Mouse (Mus musculus) CD8-positive naive resting alpha-beta T cell, adult 2 months (primary cell): ENCODE results near the gene Fam171a2.
A peak's percentile ranks its signal among the peaks of the same experiment; 100 is the strongest.

Experiments
- DNase-seq, 2 experiments: peaks; one replicate each; pipeline ENCODE4 v3.0.0; 2022; ENCODE audit warnings: low read depth in 2 of 2, low spot score in 2 of 2

Gene Fam171a2

DNA sequence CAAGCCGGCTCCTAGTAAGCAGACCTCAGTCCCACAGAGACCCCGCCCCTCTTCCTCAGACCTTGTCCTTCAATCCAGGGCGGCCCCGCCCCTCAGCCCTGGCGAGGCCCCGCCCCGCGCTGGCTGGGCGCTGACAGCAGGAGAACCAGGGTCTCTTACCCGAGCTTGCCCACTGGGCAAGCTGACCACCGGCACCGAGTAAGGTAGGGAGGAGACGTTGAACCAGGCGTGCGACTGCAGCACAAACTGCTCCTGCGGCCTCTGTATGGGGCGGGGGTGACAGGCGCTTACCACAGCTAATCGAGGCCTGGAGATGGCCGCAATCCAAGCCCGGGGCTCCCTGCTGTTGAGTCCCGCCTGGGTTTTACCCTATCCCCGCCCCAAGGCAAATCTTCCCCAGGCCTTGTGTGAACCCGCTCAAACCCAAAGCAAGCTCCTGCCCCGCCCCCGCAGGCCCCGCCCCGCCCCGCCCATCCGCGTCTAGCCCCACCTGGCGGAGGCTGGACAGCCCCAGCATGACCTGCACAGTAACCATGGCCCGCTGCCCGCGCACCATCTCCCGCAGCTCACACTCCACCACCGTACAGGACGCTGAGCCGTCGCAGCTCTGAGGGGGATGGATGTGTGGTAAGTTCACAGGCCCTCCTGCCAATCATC, 8.4 kb upstream of the Fam171a2 start:
- no peak for DNase-seq

DNA sequence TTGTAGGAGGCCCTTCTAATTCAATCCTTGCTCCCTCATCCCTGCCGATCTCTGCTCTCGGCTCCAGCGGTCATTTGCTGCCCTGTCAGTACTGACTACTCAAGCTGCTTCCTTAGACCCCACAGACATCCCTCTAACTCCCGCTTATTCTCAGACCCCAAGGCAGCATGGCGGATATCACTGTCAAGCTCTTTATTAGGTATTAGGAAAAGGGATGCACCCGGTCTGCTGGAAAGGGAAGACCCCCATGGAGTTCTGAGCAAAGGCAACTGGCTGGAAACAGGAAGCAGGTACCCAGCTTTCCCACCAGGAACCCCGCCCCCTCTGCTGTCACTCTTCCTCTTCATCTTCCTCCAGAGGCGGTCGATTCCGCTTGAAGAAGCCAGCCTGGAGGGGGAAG, 5.6 kb upstream of the Fam171a2 start:
- DNase-seq, result no peak

DNA sequence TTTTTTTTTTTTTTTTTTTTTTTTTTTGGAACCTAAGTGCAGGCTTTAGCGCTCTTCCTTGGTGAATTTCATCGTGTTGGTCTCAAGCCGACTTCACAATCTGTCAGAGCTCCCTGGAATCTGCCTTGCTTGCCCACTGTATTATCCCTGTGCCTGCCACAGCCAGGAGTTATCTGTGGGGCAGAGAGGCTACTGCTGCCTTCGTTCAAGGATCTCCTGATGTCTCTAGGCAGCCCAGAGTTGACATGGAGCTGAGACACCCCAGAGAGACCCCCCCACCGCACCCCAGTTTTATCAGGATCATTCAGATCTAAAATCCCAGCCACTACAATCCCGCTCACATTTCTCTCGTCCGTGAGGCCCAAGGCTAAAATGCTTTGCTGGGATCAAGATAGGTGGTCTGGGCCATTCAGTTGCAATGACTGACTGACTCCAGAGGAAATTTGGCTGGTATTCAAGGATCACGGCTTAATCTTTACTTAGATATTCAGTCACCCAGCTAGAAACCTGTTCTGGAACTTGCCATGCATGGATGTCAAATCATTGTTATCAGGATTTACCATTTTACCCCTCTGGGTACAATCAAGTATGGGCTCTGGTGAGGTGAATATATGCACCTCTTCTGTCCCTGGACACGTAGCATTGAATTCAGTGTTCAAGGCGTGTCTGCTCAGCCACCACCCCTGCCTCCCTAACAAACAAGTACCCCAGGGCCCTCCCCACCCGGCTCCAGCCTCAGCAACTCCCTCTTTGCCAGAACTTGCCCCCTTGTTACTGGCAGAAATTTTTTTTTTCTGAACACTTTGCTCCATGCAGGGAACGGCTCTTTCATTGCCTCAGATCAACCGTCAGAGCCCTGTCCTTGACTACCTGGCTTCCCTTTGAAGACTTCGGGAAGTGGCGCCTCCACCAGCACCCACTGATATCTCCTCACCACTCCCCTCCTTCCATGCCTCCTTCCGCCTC, 1.8 kb upstream of the Fam171a2 start:
- DNase-seq, result no peak

DNA sequence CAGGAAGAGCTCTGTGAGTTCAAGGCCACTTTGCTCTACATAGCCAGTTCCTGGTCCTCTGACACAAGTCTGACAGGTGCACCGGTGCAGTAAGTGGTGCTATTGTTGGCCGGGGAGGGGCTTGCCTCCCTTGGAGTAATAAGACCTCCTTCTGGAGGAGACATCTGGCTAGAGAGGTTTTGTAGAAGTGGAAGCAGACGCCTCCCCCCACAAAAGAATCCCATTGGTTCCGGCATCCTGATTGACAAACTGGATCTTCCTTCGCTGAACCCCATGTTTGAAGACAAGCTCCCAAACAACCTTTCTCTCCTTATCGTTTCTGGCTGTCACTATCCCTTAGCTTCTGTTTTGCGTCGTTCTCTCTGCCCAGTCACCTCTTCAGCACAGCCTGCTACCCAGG, 845 bp upstream of the Fam171a2 start:
- DNase-seq, result no peak

DNA sequence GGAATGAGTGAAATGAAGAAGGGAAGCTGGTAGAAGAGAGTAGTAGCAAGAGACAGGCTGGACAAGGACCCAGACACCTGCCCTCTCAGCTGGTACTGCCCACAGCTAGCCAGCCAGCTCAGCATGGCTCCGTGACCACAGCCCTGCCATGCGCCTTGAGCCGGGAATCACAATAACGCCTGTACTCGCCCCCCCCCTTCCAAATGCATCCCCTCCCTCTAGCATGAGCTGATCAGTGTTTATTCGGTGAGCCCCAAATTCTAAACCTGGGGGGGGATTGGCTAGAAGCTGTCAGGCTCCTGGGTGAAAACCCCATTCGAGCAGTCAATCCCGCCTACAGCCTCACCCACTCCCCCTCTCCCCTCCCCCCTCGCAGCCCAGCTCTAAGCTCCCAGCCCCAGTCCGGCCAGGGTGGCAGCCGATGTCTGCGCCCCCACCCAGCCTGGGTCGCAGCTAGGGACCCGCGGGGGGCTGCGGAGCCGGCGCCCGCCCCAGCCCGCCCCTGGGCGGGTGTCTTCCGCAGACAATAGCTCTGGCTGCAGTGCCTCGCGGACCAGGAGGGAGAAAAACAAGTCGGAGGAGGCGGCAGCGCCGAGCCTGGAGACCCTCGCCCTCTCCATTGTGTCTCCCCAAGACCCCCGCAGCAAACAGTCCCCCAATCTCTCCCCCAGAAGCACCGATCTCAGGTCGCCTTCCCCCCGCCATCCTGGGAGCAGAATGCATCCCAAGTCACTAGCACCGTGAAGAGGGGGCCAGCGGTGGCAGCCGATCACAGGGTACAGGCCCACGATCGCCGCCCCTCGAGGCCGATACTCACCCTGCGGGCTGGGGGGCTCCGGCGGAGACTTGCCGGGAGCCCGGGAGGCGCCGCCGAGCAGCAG, 661 bp downstream of the Fam171a2 start:
- no peak for DNase-seq

GRCm38 (mm10) chr11:102445891-102446361, 1.6 kb downstream of the Fam171a2 start:
- DNase-seq, result no peak

DNA sequence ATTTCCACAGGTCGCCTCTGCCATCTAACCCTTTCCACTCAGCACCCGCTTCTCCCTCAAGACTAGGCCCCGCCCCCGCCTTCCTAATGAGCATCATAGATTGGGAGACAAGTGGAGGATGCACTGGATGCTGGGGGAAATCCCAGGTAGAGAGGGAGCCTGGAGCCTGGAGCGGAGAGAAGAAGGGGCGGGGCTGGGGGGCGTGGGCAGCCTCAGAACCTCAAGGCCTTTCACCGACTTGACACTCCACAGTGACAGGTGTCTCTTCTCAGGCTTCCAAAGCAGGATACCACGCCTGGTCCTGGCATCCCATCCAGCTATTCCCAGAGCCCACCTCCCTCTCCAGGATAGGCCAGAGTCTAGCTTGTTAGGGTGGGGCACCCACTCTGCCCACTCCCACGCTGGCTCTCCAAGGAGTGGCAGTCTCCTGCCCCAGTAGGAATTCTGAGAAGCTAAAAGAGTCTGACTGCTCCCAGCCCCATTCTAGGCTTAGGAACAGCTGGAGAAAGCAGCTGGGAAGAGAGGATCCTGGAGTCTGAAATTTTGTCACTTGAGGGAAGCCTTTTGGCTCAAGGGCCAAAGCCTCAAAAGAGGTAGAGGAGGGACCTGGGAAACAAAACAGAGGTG, 2.1 kb downstream of the Fam171a2 start:
- no peak for DNase-seq

DNA sequence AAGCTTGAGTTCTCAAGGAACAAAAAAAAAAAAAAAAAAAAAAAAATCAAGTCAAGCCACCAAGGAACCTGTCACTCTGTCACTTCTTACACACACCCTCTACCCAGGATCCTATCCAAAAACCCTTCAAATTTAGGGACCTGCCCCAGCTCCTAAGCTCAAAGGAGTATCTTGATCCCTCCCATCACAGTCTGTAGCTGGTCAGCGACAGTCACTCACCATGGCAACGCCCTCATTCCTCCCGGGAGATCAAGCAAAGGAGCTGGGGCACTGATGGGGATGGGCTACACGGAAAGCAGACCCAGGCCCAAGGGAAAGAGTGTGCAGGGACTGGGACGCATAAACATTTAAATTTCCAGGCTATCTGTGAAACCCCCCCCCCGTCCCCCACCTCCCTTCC, 2.7 kb downstream of the Fam171a2 start:
- DNase-seq, result no peak

GRCm38 (mm10) chr11:102444321-102444720, 3.2 kb downstream of the Fam171a2 start:
- DNase-seq, result no peak

- DNase-seq, result no peak
Measured at GRCm38 (mm10) chr11:102443740-102444139, 3.7 kb downstream of the Fam171a2 start.

- DNase-seq, result no peak
Measured at GRCm38 (mm10) chr11:102442089-102442488, 5.4 kb downstream of the Fam171a2 start.

DNA sequence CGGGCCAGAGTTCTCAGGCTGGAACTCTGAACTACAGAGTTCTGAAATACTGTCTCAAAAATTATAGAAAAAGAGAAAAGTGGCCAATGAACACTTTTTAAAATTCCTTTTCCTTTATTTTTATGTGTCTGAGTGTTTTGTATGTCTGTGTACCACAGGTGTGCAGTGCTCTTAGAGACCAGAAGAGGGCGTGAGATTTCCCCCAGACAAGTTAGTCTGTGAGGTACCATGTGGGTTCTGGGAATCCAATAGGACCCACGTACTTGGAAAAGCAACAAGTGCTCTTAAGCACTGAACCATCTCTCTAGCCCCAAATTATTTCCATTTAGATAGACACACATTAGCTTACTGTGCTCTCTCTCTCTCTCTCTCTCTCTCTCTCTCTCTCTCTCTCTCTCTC, 6.0 kb downstream of the Fam171a2 start:
- no peak for DNase-seq

DNA sequence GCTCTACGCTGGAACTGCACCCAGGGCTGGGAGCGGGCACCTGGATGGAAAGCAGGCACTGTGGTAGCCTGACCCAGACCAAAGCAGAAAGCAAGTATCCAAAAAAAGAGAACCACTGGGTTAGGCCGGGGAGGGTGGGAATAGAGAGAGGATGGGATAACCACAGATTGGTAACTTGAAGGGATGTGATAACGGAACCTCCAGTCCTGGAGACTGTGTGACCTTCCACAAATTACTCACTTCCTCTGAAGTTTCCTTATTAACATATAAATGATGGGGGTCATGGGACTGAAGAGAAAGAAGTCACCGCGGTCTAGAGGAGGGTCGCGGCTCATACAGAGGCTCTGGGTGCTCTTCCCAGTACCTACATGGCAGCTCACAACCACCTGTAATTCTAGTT, 7.2 kb downstream of the Fam171a2 start:
- no peak for DNase-seq

- no peak for DNase-seq
Measured at GRCm38 (mm10) chr11:102439093-102440082, 8.1 kb downstream of the Fam171a2 start.

- peak; percentile 44 to 62 for DNase-seq
Measured at GRCm38 (mm10) chr11:102438212-102439092, 9.0 kb downstream of the Fam171a2 start.

GRCm38 (mm10) chr11:102437120-102438061, 10.1 kb downstream of the Fam171a2 start:
- DNase-seq, result no peak

GRCm38 (mm10) chr11:102436471-102436790, 11.1 kb downstream of the Fam171a2 start:
- no peak for DNase-seq
